Mouse (Mus musculus): ENCODE results near the gene Nxph4.
A peak's percentile ranks its signal among the peaks of the same experiment; 100 is the strongest.

Gene Nxph4

GRCm38 (mm10) chr10:127488856-127489255 lies 45.5 kb downstream of the Nxph4 start:
- no peak for DNase-seq (ENCODE audit: low read depth)

GRCm38 (mm10) chr10:127485235-127485634 lies 49.1 kb downstream of the Nxph4 start:
- no peak for DNase-seq (ENCODE audit: low read depth)

DNA sequence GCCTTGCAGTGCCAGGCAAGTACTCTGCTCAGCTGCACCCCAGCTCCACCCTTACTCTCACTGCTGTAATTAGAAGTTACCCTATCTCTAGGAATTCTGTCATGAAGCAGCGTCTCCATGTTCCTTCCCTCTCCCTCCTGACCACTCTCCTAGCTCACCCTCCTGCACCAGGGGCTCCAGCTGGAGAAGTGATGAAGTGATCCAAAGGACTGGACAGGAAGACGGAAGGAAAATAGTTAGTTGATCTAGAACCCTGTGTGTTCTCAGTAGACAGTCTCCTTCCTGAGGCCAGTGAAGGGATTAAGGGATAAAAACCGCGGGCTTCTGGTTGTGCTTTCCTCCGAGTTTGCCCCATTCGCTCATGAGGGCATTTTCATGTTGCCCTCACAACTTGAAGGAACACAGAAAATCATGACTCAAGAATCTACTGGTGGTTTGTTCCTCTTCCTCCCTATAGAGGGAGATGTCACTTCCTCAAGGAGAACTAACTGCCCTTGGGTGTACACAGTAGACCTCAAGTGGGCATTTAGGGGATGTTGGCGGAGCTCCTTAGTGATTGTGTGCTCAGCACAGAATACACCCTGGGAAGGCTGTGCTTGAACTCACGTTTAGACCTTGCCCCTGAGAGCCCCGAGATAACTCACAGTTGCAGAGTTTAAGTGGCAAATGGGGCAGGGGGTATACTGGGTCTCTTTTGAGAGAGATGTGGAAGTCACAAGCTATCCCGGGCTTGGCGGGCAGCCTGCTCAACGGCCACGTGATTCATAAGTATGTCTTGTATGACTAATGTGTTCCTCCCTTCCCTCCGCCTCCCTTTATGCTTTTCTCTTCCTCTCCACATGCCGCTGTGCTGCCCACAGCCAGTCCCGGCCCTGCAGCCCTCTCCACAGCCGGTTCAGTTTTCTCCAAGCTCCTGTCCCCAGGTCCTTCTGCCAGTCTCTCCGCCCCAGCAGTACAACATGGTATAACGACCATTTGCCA lies 53.2 kb downstream of the Nxph4 start:
- no peak for DNase-seq (ENCODE audit: low read depth)

DNA sequence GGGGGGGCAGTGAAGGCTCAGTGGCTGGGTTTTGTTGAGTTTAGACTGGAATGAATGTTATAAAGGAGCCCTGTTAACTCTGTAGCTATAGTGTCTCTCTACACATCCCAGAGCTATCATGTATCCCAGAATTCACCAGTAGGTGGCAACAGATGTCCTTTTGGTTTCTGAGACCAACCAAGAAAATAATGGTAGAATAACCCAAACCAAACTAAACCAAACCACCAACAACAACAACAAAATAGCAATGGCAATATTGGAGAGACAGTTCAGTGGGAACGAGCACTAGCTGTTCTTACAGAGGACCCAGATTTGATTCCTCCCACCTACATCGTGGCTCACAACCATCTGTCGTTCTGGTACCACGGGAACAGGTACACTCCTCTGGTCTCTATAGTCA lies 55.2 kb downstream of the Nxph4 start:
- DNase-seq (ENCODE audit: low read depth), result peak; percentile 50

- DNase-seq (ENCODE audit: low read depth), result no peak
Measured at GRCm38 (mm10) chr10:127477301-127477700, 57.1 kb downstream of the Nxph4 start.

GRCm38 (mm10) chr10:127476541-127476940 lies 57.8 kb downstream of the Nxph4 start:
- no peak for DNase-seq (ENCODE audit: low read depth)
